Mouse (Mus musculus) limb, embryonic 15.5 days (tissue): ENCODE measurements around the gene Tmem30c. TPM values are rescaled to one million over a fixed set of nuclear protein-coding genes. Genes with fewer than 3 reads are reported as not detected.

Experiments
- ATAC-seq: fragments of 200-750 bp; cut with Nextera tagmentation; 2 replicates; pipeline ENCODE4 v1.8.0; 2017; ENCODE audit warnings: low read depth, moderate TSS enrichment; ENCODE audit not compliant: insufficient number of reproducible peaks, low FRiP score, low TSS enrichment
- H3K27ac ChIP-seq: fragments of 300-500 bp; sonication (generic); 2 replicates; pipeline ENCODE4 v1.5.1; 2015; ENCODE audit warnings: moderate library complexity, mild to moderate bottlenecking, inconsistent platforms
- H3K27me3 ChIP-seq: fragments of 300-500 bp; sonication (generic); 2 replicates; pipeline ENCODE4 v1.6.1; 2015; ENCODE audit warnings: inconsistent platforms
- H3K36me3 ChIP-seq: fragments of 300-500 bp; sonication (generic); 2 replicates; pipeline ENCODE4 v1.6.1; 2015; ENCODE audit warnings: inconsistent platforms
- H3K4me1 ChIP-seq: fragments of 300-500 bp; sonication (generic); 2 replicates; pipeline ENCODE4 v1.6.1; 2015; ENCODE audit warnings: inconsistent platforms
- H3K4me2 ChIP-seq: fragments of 300-500 bp; sonication (generic); 2 replicates; pipeline ENCODE4 v1.6.1; 2015; ENCODE audit warnings: mild to moderate bottlenecking, inconsistent platforms
- H3K4me3 ChIP-seq: fragments of 300-500 bp; sonication (generic); 2 replicates; pipeline ENCODE4 v1.5.1; 2015; ENCODE audit warnings: mild to moderate bottlenecking, inconsistent platforms
- H3K9ac ChIP-seq: fragments of 300-500 bp; sonication (generic); 2 replicates; pipeline ENCODE4 v1.6.1; 2015; ENCODE audit warnings: inconsistent platforms
- H3K9me3 ChIP-seq: fragments of 300-500 bp; sonication (generic); 2 replicates; pipeline ENCODE4 v1.6.1; 2016; ENCODE audit warnings: inconsistent platforms
- WGBS: fragments of 180-500 bp; shearing (Covaris S2); methylation state at CpG from one replicate; pipeline ENCODE4 v1.1.7; 2015; 5-methylcytosine and 5-hydroxymethylcytosine counted together
- polyA plus RNA-seq: library from polyadenylated mRNA; unstranded; fragments of >200 nt; fragmentation: Nextera tagmentation; extraction: Ambion mirVana; gene quantifications from 2 replicates; pipeline ENCODE4 v1.2.1, GENCODE M21; 2015

The Tmem30c gene
- polyA plus RNA-seq: not detected in 2 replicates

- Histone ChIP-seq H3K4me3 (no peak within 1 kb of the TSS), H3K9ac (no peak within 1 kb of the TSS), H3K36me3 (no peaks in the 10 kb centered on the region), H3K27me3 (no peaks in the 10 kb centered on the region), H3K27ac (no peak within 1 kb of the TSS), H3K4me2 (no peak within 1 kb of the TSS), H3K9me3 (no peaks in the 10 kb centered on the region), H3K4me1 (no peaks in the 10 kb centered on the region)
- 75% methylated on average over 2 of the region's 2 CpGs for WGBS
- ATAC-seq: no peak
These were observed at the start of gene Tmem30c for GRCm38 (mm10) chr16:57292765-57293164. Gene Tmem30c, minus strand, starts transcription at chr16:57292865.

DNA sequence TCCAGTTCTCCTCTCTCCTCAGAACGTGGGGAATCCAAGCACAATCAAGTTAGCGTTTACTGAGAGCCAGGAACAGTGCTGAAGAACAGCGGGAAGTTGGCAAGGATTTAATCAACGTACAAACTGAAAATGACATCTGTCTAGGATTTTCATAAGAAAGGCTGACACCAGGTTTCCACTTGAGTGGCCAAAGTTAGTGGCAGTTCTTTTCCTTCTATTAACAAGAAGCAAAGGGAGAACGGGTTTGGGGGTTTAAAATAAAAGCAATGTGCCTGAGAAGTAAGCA, 47.9 kb upstream of the Tmem30c start:
- 34% methylated on average over 5 of the region's 5 CpGs for WGBS
- Histone ChIP-seq H3K36me3 (no peaks in the 10 kb centered on the region), H3K4me1 (peaks cover 38% of the 10 kb centered on the region), H3K4me2 (no peak overlapping the region), H3K27me3 (no peaks in the 10 kb centered on the region), H3K27ac (peak overlapping the region; percentile 17), H3K9me3 (no peaks in the 10 kb centered on the region), H3K9ac (no peak overlapping the region), H3K4me3 (no peak overlapping the region)
- ATAC-seq: no peak

- no peaks in the 10 kb centered on the region for H3K36me3 ChIP-seq
- H3K4me3 ChIP-seq: no peak overlapping the region
- no peaks in the 10 kb centered on the region for H3K9me3 ChIP-seq
- peaks cover 38% of the 10 kb centered on the region for H3K4me1 ChIP-seq
- H3K4me2 ChIP-seq: no peak overlapping the region
- 70% methylated on average over 8 of the region's 8 CpGs for WGBS
- peak overlapping the region; percentile 59 for H3K27ac ChIP-seq
- no peak overlapping the region for H3K9ac ChIP-seq
- no peaks in the 10 kb centered on the region for H3K27me3 ChIP-seq
- ATAC-seq: no peak
These were observed 47.3 kb upstream of the Tmem30c start for GRCm38 (mm10) chr16:57339765-57340612.

- Histone ChIP-seq H3K27ac (peak overlapping the region; percentile 67; the same call in 1 of the 2 replicates), H3K36me3 (no peaks in the 10 kb centered on the region)
These were observed 44.2 kb upstream of the Tmem30c start for GRCm38 (mm10) chr16:57336770-57337423.

DNA sequence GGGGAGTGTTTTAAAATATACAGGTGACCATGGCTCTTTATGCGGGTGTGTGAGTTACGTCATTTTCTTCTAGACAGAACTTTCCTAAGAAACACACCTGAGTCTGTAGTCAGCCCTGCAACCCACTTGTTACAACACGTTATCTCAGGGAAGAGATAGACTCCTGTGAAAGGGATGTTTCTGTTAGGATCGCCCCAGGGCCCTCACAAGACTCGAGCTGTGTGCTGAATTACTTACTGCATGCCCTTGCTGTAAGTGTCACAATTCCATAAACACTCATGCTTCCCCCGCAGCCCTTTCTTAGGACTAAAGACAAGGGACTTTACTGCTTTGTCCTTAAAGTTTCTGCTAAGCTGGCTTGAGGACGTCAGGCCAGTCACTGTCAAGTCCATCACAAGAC, 39.6 kb upstream of the Tmem30c start:
- Histone ChIP-seq H3K27ac (peak overlapping the region; percentile 44; the same call in 1 of the 2 replicates), H3K9ac (no peak overlapping the region), H3K4me2 (no peak overlapping the region), H3K36me3 (no peaks in the 10 kb centered on the region), H3K4me3 (no peak overlapping the region), H3K9me3 (no peaks in the 10 kb centered on the region), H3K4me1 (peaks cover 33% of the 10 kb centered on the region), H3K27me3 (no peaks in the 10 kb centered on the region)
- WGBS: 56% methylated on average over 7 of the region's 7 CpGs
- no peak for ATAC-seq

More at GRCm38 (mm10) chr16:57336770-57337423, 44.2 kb upstream of the Tmem30c start:
- H3K9me3 ChIP-seq: no peaks in the 10 kb centered on the region
- no peak for ATAC-seq
- no peaks in the 10 kb centered on the region for H3K27me3 ChIP-seq
- peak overlapping the region; percentile 25 for H3K4me2 ChIP-seq
- H3K4me3 ChIP-seq: no peak overlapping the region
- peaks cover 40% of the 10 kb centered on the region for H3K4me1 ChIP-seq
- no peak overlapping the region for H3K9ac ChIP-seq
- 34% methylated on average over 11 of the region's 11 CpGs for WGBS

DNA sequence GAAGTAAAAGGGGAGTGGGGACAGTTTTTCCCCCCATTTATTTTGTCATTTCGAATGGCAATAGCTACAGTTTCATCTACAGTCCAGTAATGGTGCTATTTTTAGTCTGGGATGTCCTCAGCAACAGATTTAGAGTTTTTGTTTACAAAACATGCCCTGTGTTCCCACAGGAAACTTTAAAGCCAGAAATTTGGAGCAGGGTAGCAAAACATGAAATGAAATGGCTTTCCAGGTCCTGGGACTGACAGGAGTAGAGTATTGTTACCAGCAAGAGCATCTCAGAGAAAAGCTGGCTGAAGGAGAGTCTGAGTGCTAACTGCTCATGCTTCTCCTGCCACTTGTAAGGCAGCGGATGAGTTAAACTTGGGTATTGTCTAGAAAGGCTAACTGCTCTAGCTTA, 37.4 kb upstream of the Tmem30c start:
- peaks cover 26% of the 10 kb centered on the region for H3K4me1 ChIP-seq
- WGBS: 88% methylated on average over 2 of the region's 2 CpGs
- H3K9ac ChIP-seq: no peak overlapping the region

DNA sequence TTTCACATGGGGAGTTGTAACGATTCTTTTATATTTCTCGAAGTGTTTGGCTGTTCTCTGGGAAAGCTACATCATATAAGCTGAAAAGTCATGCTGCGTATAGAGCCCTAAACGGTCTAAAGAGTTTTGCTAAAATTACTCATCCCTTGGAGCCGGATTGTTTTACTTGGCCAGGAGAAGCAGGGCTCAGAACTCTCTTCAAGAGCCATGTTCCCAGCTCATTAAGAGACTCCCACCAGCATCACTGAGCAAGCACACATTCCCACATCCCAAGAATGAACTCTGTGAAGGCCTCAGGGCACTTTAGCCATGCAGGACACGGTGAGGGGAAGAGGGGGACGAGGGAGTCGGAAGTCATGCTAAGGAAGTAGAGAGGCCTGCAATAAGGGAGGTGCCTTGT, 36.4 kb upstream of the Tmem30c start:
- WGBS: 44% methylated on average over 8 of the region's 8 CpGs

More for the DNA sequence above, 37.4 kb upstream of the Tmem30c start:
- ATAC-seq: no peak
- Histone ChIP-seq H3K27me3 (no peaks in the 10 kb centered on the region), H3K9me3 (no peaks in the 10 kb centered on the region), H3K27ac (no peak overlapping the region), H3K36me3 (no peaks in the 10 kb centered on the region), H3K4me3 (no peak overlapping the region), H3K4me2 (no peak overlapping the region)

DNA sequence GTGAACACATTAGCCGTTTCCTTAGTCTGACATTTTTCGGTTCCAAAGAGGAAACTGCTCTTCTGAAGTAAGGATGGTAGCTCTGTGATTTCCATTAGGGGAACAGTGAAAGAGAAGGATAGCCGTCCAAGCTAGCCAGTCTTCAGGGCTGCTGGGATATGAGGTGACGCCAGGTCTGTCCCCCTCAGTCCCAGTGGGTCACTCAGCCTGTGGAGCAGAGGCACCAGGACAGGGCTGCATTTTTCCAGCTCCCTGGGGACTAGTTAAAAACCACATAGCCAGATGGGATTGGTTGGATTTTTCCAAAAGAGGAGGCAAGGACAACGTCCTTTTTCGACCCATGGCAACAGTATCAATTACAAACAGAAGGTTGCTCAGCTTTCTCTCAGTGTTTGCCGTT, 34.3 kb upstream of the Tmem30c start:
- H3K27ac ChIP-seq: peak overlapping the region; percentile 54
- 46% methylated on average over 7 of the region's 7 CpGs for WGBS
- no peak for ATAC-seq

More for the DNA sequence above, 36.4 kb upstream of the Tmem30c start:
- Histone ChIP-seq H3K4me1 (peaks cover 26% of the 10 kb centered on the region), H3K4me3 (no peak overlapping the region), H3K9me3 (no peaks in the 10 kb centered on the region), H3K27me3 (no peaks in the 10 kb centered on the region), H3K27ac (peak overlapping the region; percentile 72), H3K9ac (no peak overlapping the region), H3K4me2 (no peak overlapping the region), H3K36me3 (no peaks in the 10 kb centered on the region)
- peak; percentile 75 for ATAC-seq

GRCm38 (mm10) chr16:57319284-57320124, 26.8 kb upstream of the Tmem30c start:
- H3K4me3 ChIP-seq: no peak overlapping the region
- ATAC-seq: no peak
- H3K36me3 ChIP-seq: no peaks in the 10 kb centered on the region
- no peak overlapping the region for H3K4me2 ChIP-seq
- 65% methylated on average over 7 of the region's 7 CpGs for WGBS
- H3K4me1 ChIP-seq: 0 out of 2 replicates have a peak, but pooled peaks cover 5% of the 10 kb centered on the region
- no peaks in the 10 kb centered on the region for H3K9me3 ChIP-seq
- no peaks in the 10 kb centered on the region for H3K27me3 ChIP-seq
- no peak overlapping the region for H3K9ac ChIP-seq
- no peak overlapping the region for H3K27ac ChIP-seq

More for the DNA sequence above, 34.3 kb upstream of the Tmem30c start:
- Histone ChIP-seq H3K9me3 (no peaks in the 10 kb centered on the region), H3K4me2 (no peak overlapping the region), H3K36me3 (no peaks in the 10 kb centered on the region), H3K9ac (no peak overlapping the region), H3K27me3 (no peaks in the 10 kb centered on the region), H3K4me3 (no peak overlapping the region), H3K4me1 (peaks cover 24% of the 10 kb centered on the region)

DNA sequence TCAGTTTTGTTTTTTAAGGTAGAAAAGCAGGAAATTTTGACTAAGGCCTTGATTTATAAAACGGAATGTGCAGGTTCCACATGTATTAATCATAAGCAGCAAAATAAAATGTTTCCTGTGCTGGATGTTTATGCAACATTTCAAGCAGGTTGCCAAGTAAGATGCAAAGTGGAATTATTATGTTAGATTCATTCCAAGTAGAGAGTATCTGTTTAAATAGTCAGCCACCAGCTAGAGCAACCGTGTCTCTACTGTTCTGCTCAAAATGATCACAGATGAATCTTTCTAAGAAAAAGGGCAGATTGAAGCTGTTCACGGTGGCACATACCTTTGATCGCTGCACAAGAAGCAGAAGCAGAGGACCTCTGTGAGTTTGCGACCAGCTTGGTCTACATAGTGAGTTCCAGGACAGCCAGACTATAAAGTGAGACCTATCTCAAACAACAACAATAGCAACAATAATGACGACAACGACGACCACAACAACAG, 26.0 kb upstream of the Tmem30c start:
- Histone ChIP-seq H3K27me3 (no peaks in the 10 kb centered on the region), H3K4me2 (no peak overlapping the region), H3K9me3 (no peaks in the 10 kb centered on the region), H3K4me3 (no peak overlapping the region), H3K9ac (no peak overlapping the region), H3K27ac (peak overlapping the region; percentile 14; the same call in 1 of the 2 replicates), H3K4me1 (0 out of 2 replicates have a peak, but pooled peaks cover 5% of the 10 kb centered on the region), H3K36me3 (no peaks in the 10 kb centered on the region)
- 65% methylated on average over 8 of the region's 8 CpGs for WGBS
- no peak for ATAC-seq

DNA sequence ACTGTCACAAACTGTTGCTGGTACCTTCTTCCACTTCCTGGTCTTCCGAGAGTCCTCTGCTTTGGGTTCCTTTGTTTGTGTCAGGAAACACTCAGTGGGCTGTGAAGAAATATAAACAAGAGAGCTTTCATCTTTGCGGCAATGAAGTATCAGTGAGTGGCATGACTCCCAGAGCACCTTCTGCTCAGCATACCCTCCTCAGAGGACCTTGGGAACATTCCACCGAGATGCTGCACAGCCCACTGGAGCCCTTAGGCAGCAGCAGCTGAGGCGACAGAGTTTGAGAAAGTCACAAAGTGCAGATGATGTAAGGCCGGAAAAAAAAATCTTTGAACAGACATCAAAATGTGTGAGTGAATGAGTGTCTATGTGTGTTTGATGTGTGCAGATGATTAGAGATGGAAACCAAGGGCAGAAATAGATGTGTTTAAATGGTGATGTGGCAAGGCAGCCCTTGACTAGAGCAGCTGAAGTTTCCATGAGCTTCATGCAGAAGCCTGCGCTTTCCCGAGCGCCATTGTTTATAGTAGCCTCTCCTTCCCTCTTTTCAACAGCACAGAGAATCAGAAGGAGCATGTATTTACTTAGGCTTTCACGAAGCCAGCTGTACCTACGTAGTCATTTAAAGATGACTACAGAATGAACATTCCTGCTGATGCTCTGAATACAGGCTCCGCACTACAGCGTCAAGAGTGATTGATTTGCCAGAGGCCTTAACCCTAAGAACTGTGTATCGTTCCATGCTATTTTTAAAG, 25.4 kb upstream of the Tmem30c start:
- no peak overlapping the region for H3K4me2 ChIP-seq
- H3K27ac ChIP-seq: peak overlapping the region; percentile 14; the same call in 1 of the 2 replicates
- ATAC-seq: no peak
- WGBS: 50% methylated on average over 13 of the region's 13 CpGs
- no peak overlapping the region for H3K9ac ChIP-seq
- no peaks in the 10 kb centered on the region for H3K36me3 ChIP-seq
- no peak overlapping the region for H3K4me3 ChIP-seq
- 0 out of 2 replicates have a peak, but pooled peaks cover 5% of the 10 kb centered on the region for H3K4me1 ChIP-seq
- no peaks in the 10 kb centered on the region for H3K9me3 ChIP-seq
- no peaks in the 10 kb centered on the region for H3K27me3 ChIP-seq
